Mouse (Mus musculus): ENCODE measurements around the gene Ralbp1. TPM values are rescaled to one million over a fixed set of nuclear protein-coding genes. Genes with fewer than 3 reads are reported as not detected.

Gene Ralbp1
- total RNA-seq, 1 experiment from 2014 or later = 37.6 TPM

Other genes starting within 250 kb of the Ralbp1 start
- 11.9 and 12.5 TPM in 2 replicates for gene Txndc2, start 243.6 kb downstream of the Ralbp1 start, total RNA-seq (2021)
- 30.0 and 33.0 TPM in 2 replicates for gene Rab31, start 113.0 kb downstream of the Ralbp1 start, total RNA-seq (2021)
- 58.1 and 61.3 TPM in 2 replicates for gene Ppp4r1, start 103.2 kb downstream of the Ralbp1 start, total RNA-seq (2021)
- 63.8 and 79.5 TPM in 2 replicates for gene Twsg1, start 65.4 kb upstream of the Ralbp1 start, total RNA-seq (2021)
- 22.6 and 25.0 TPM in 2 replicates for gene Ankrd12, start 191.3 kb upstream of the Ralbp1 start, total RNA-seq (2021)
- 598 and 660 TPM in 2 replicates for gene Ndufv2, start 215.8 kb upstream of the Ralbp1 start, total RNA-seq (2021)
- gene Washc1, start 225.7 kb upstream of the Ralbp1 start, total RNA-seq (2021) = 28.2 and 33.8 TPM in 2 replicates
- 6.2 and 6.6 TPM in 2 replicates for gene Ddx11, start 237.7 kb upstream of the Ralbp1 start, total RNA-seq (2021)

Measured in adrenal gland, postnatal 14 days (tissue).